In genomic region chr11:75880064-75880463, GRCm38 (mm10) we compare ENCODE assay signal across 10 mouse cellular contexts. TPM values are rescaled to one million over a fixed set of nuclear protein-coding genes. Genes with fewer than 3 reads are reported as not detected.
DNase-seq lines count a peak whose midpoint lies in the region; ATAC-seq and TF ChIP-seq lines count a peak whose summit lies in the region.
"Had no signal": no experiment of that assay in that cellular context is flagged by ENCODE, and none has a peak within 500 bp of the region (broad histone marks: within the 10 kb centered on the region; RNA-seq: fewer than 3 reads in every experiment).

No protein-coding gene starts in this region.

- no peak for TF ChIP-seq POLR2A in kidney, adult 2 months (IDR thresholded peaks at IDR 0.05; ENCODE audit: low read depth, low read length)

- peak; percentile 61; the same call in 1 of the 2 replicates for ATAC-seq in lung, embryonic 16.5 days (ENCODE audit: low read depth)
- ATAC-seq in inflammation-experienced regulatory T-cells, adult 6 months: no peak

- no peak overlapping the region for H3K4me2 ChIP-seq in lung, embryonic 16.5 days (ENCODE audit: low read depth, low read length)
- H3K4me2 ChIP-seq: limb, embryonic 15.5 days had no signal

- no peak overlapping the region for H3K4me3 ChIP-seq in kidney, adult 2 months (ENCODE audit: insufficient read depth, low read depth, low read length)
- no peak overlapping the region for H3K4me3 ChIP-seq in lung, embryonic 16.5 days (ENCODE audit: low read length)
- H3K4me3 ChIP-seq in midbrain, embryonic 10.5 days: no peak overlapping the region
- H3K4me3 ChIP-seq: erythroblast, embryonic 14.5 days; limb, embryonic 15.5 days had no signal

- no peaks in the 10 kb centered on the region for H3K36me3 ChIP-seq in kidney, adult 2 months (ENCODE audit: control insufficient read depth, insufficient read depth, low read length)
- H3K36me3 ChIP-seq in lung, embryonic 16.5 days (ENCODE audit: control insufficient read depth, insufficient read depth, low read length): no peaks in the 10 kb centered on the region
- H3K36me3 ChIP-seq in midbrain, embryonic 10.5 days: no peaks in the 10 kb centered on the region
- H3K36me3 ChIP-seq: limb, embryonic 15.5 days had no signal

- H3K27ac ChIP-seq in kidney, adult 2 months (ENCODE audit: insufficient read depth, low read depth, low read length): no peak overlapping the region
- H3K27ac ChIP-seq in lung, embryonic 16.5 days (ENCODE audit: low read length): no peak overlapping the region
- no peak overlapping the region for H3K27ac ChIP-seq in midbrain, embryonic 10.5 days (replicated peaks)
- H3K27ac ChIP-seq: limb, embryonic 15.5 days had no signal

- WGBS in kidney, adult 2 months: 34% methylated on average over 8 of the region's 8 CpGs
- WGBS in lung, embryonic 16.5 days: 30% methylated on average over 8 of the region's 8 CpGs
- WGBS in midbrain, embryonic 10.5 days: 81% methylated on average over 8 of the region's 8 CpGs

- intact Hi-C loops in heart, postnatal 10 days (cut with DNase I): no loop called here

- H3K9ac ChIP-seq in lung, embryonic 16.5 days (ENCODE audit: low read length): no peak overlapping the region
- H3K9ac ChIP-seq: limb, embryonic 15.5 days had no signal

- no peaks in the 10 kb centered on the region for H3K9me3 ChIP-seq in lung, embryonic 16.5 days (ENCODE audit: control insufficient read depth, low read length)
- H3K9me3 ChIP-seq in midbrain, embryonic 10.5 days (replicated peaks): no peaks in the 10 kb centered on the region
- H3K9me3 ChIP-seq: limb, embryonic 15.5 days had no signal

- peak; percentile 21 to 33 for DNase-seq in heart, postnatal 10 days
- no peak for DNase-seq in heart, adult 8-10 months (ENCODE audit: low spot score)
- peak; percentile 59 for DNase-seq in adrenal gland, postnatal 10 days
- peak; percentile 50 for DNase-seq in kidney, adult 2 months
- no peak for DNase-seq in heart, adult 11 months
- DNase-seq in midbrain, embryonic 10.5 days (ENCODE audit: low spot score): no peak

- H3K4me1 ChIP-seq in kidney, adult 2 months (ENCODE audit: control insufficient read depth, insufficient read depth, low read length): no peaks in the 10 kb centered on the region
- peaks cover 15% of the 10 kb centered on the region for H3K4me1 ChIP-seq in lung, embryonic 16.5 days (replicated peaks; ENCODE audit: control insufficient read depth, insufficient read depth, low read length)
- H3K4me1 ChIP-seq in midbrain, embryonic 10.5 days: peaks cover 7% of the 10 kb centered on the region

- H3K27me3 ChIP-seq in kidney, adult 2 months (replicated peaks; ENCODE audit: control insufficient read depth, insufficient read depth, low read length): no peaks in the 10 kb centered on the region
- H3K27me3 ChIP-seq in lung, embryonic 16.5 days (ENCODE audit: control insufficient read depth, insufficient read depth, low read depth, low read length): no peaks in the 10 kb centered on the region
- no peaks in the 10 kb centered on the region for H3K27me3 ChIP-seq in midbrain, embryonic 10.5 days (ENCODE audit: low read depth, poor library complexity, severe bottlenecking)
- H3K27me3 ChIP-seq: limb, embryonic 15.5 days had no signal

- no peak for TF ChIP-seq CTCF in kidney, adult 2 months (conservative IDR thresholded peaks at IDR 0.05; ENCODE audit: insufficient read depth, insufficient read length, low read depth, low read length)

RNA-seq across cellular contexts. Expression of gene Rph3al, which starts 58.2 kb away (rescaled TPM):
- total RNA-seq in heart, postnatal 10 days (2021): 10 to 100 TPM; 23.2 to 25.0 TPM
- total RNA-seq in heart, adult 8-10 months (2022): 10 to 100 TPM in 1 of 4 experiments, 1 to 10 TPM in 3; 6.8 to 13.9 (median 7.5) TPM
- 10 to 100 TPM; 11.2 to 12.2 TPM for total RNA-seq in adrenal gland, postnatal 10 days (2021)
- 11.9 and 12.6 TPM in 2 replicates for polyA plus RNA-seq in kidney, adult 2 months (2012; rRNA removed)
- polyA plus RNA-seq in lung, embryonic 16.5 days (2015; fragmentation: Nextera tagmentation; extraction: Ambion mirVana): 8.1 and 8.5 TPM in 2 replicates
- polyA plus RNA-seq in inflammation-experienced regulatory T-cells, adult 6 months (2017; shearing (Covaris generic)): 1 to 10 TPM; 5.6 to 7.4 (median 6.7) TPM
- polyA plus RNA-seq in midbrain, embryonic 10.5 days (2016; fragmentation: Nextera tagmentation; extraction: Ambion mirVana): 1.1 TPM in 2 replicates
- polyA plus RNA-seq: erythroblast, embryonic 14.5 days had no signal

Comparison
In these comparisons a context has a peak if more than half of its experiments do, and no peak if none do; other contexts are left out.
1. DNase-seq: peak in heart, postnatal 10 days (2 of 2), adrenal gland, postnatal 10 days (single experiment) and kidney, adult 2 months (single experiment); none in heart, adult 8-10 months (single experiment), heart, adult 11 months (single experiment) and midbrain, embryonic 10.5 days (single experiment).